Mouse (Mus musculus): ENCODE data around the gene Pacsin2.
A peak's percentile ranks its signal among the peaks of the same experiment; 100 is the strongest.

Pacsin2 gene

GRCm38 (mm10) chr15:83430986-83431763, 33.2 kb downstream of the Pacsin2 start:
- TF ChIP-seq CTCF (conservative IDR thresholded peaks at IDR 0.05; ENCODE audit: low read length): no peak
- no peak for TF ChIP-seq NANOG (IDR thresholded peaks at IDR 0.05; ENCODE audit: borderline replicate concordance, low read length)
- TF ChIP-seq POU5F1 (IDR thresholded peaks at IDR 0.05; ENCODE audit: borderline replicate concordance, low read length): no peak
- peaks cover 64% of the 10 kb centered on the region for H3K4me1 ChIP-seq (replicated peaks; ENCODE audit: low read depth, low read length)
- no peak overlapping the region for H3K4me3 ChIP-seq (replicated peaks; ENCODE audit: low read length)
- no peaks in the 10 kb centered on the region for H3K36me3 ChIP-seq (ENCODE audit: insufficient read depth, low read length)
- no peaks in the 10 kb centered on the region for H3K27me3 ChIP-seq (ENCODE audit: insufficient read depth, low read length)
- H3K9me3 ChIP-seq (ENCODE audit: low read length): no peaks in the 10 kb centered on the region

- H3K9me3 ChIP-seq (ENCODE audit: low read length): no peaks in the 10 kb centered on the region
- no peaks in the 10 kb centered on the region for H3K27me3 ChIP-seq (ENCODE audit: insufficient read depth, low read length)
- no peak for TF ChIP-seq CTCF (conservative IDR thresholded peaks at IDR 0.05; ENCODE audit: low read length)
- no peak for TF ChIP-seq POU5F1 (IDR thresholded peaks at IDR 0.05; ENCODE audit: borderline replicate concordance, low read length)
- no peak for TF ChIP-seq NANOG (IDR thresholded peaks at IDR 0.05; ENCODE audit: borderline replicate concordance, low read length)
- H3K4me3 ChIP-seq (replicated peaks; ENCODE audit: low read length): no peak overlapping the region
- H3K36me3 ChIP-seq (ENCODE audit: insufficient read depth, low read length): no peaks in the 10 kb centered on the region
- peaks cover 67% of the 10 kb centered on the region for H3K4me1 ChIP-seq (replicated peaks; ENCODE audit: low read depth, low read length)
These were observed 34.0 kb downstream of the Pacsin2 start for GRCm38 (mm10) chr15:83430419-83430818.

DNA sequence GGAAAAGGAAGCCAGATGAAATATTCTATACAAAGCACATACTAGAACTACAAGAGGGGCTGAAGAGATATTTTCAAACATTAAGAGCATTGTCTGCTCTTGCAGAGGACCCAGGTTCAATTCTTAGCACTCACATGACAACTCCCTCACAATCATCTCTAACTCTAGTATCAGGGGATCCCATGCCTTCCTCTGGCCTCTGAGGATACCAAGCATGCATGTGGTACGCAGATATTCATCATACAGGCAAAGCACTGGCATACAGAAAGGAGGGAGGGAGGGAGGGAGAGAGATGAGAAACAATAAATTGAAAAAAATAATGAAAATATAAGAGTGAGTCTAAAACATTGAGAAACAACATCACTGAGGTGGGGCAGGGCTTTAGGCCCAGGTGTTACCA, 35.8 kb downstream of the Pacsin2 start:
- Histone ChIP-seq H3K4me3 (replicated peaks; ENCODE audit: low read length) (no peak overlapping the region), H3K27me3 (ENCODE audit: insufficient read depth, low read length) (no peaks in the 10 kb centered on the region), H3K4me1 (replicated peaks; ENCODE audit: low read depth, low read length) (peaks cover 63% of the 10 kb centered on the region), H3K9me3 (ENCODE audit: low read length) (no peaks in the 10 kb centered on the region), H3K36me3 (ENCODE audit: insufficient read depth, low read length) (no peaks in the 10 kb centered on the region; the same call in 1 of the 2 replicates)
- TF ChIP-seq POU5F1 (IDR thresholded peaks at IDR 0.05; ENCODE audit: borderline replicate concordance, low read length) (no peak), NANOG (IDR thresholded peaks at IDR 0.05; ENCODE audit: borderline replicate concordance, low read length) (no peak), CTCF (conservative IDR thresholded peaks at IDR 0.05; ENCODE audit: low read length) (no peak)

DNA sequence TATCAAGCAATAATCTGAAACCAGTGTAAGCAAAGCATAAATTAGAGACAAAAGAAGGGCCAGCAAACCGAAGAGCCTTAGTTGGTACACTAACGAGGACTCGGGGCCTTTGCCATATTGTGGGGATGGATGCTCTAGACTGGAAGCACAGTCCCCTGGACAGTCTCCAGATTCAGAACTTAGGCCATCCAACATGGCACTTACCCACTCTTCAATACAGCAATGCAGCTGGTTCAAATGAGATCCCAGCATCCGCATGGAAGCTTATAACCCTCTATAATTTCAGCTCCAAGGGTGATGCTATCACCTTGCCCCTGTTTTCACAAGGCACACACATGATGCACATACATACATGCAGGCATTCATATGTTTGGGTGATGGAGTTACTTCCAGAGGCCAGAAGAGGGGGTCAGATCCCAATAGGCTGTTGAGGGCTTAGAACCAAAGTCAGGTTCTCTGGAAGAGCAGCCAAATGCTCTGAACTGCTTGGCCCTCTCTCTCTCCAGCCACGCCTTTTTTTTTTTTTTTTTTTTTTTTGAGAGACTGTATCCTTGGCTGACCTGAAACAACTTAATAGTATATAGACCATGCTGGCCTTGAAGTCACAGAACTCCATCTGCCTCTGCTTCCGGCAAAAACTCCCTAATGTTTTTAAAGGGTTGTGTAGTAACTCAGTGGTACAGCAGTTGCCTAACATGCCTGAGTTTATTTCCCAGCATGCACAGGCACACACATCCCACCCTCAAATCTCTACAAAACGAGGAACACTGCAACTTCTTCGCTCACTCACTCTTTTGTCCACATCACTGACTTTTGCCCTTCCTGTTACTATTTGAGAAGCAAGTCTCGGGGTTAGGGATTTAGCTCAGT, 36.9 kb downstream of the Pacsin2 start:
- no peaks in the 10 kb centered on the region for H3K9me3 ChIP-seq (ENCODE audit: low read length)
- H3K27me3 ChIP-seq (ENCODE audit: insufficient read depth, low read length): no peaks in the 10 kb centered on the region
- no peak overlapping the region for H3K4me3 ChIP-seq (replicated peaks; ENCODE audit: low read length)
- H3K36me3 ChIP-seq (ENCODE audit: insufficient read depth, low read length): no peaks in the 10 kb centered on the region; the same call in 1 of the 2 replicates
- peaks cover 55% of the 10 kb centered on the region for H3K4me1 ChIP-seq (replicated peaks; ENCODE audit: low read depth, low read length)
- TF ChIP-seq POU5F1 (IDR thresholded peaks at IDR 0.05; ENCODE audit: borderline replicate concordance, low read length): no peak
- 0 out of 2 replicates have a peak, but pooled peaks have one; percentile 7 for TF ChIP-seq CTCF (conservative IDR thresholded peaks at IDR 0.05; ENCODE audit: low read length)

- no peak overlapping the region for H3K4me3 ChIP-seq (replicated peaks; ENCODE audit: low read length)
- H3K27me3 ChIP-seq (ENCODE audit: insufficient read depth, low read length): no peaks in the 10 kb centered on the region
- H3K36me3 ChIP-seq (ENCODE audit: insufficient read depth, low read length): no peaks in the 10 kb centered on the region; the same call in 1 of the 2 replicates
- peaks cover 40% of the 10 kb centered on the region for H3K4me1 ChIP-seq (replicated peaks; ENCODE audit: low read depth, low read length)
- no peaks in the 10 kb centered on the region for H3K9me3 ChIP-seq (ENCODE audit: low read length)
- no peak for TF ChIP-seq CTCF (conservative IDR thresholded peaks at IDR 0.05; ENCODE audit: low read length)
- no peak for TF ChIP-seq POU5F1 (IDR thresholded peaks at IDR 0.05; ENCODE audit: borderline replicate concordance, low read length)
- no peak for TF ChIP-seq NANOG (IDR thresholded peaks at IDR 0.05; ENCODE audit: borderline replicate concordance, low read length)
These were observed 38.6 kb downstream of the Pacsin2 start for GRCm38 (mm10) chr15:83425794-83426193.

DNA sequence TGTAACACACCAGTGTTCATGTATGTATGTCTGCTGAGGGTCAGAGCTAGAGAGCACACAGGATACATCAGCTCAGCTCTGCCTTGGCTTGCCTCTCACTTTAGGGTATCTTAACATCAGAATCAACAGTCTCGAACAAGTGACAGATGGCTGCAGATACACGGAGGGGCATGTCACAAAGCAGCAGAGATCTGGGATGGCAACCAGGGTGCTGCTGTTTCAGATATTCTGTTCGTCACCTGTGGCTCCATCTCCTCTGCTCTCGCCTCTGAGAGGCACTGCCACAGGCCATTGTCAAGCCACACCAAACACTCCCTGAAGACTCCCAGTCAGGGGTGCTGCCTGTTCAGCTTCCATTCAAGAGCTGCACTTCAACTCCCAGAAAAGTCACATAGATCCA, 39.1 kb downstream of the Pacsin2 start:
- TF ChIP-seq POU5F1 (IDR thresholded peaks at IDR 0.05; ENCODE audit: borderline replicate concordance, low read length) (no peak), CTCF (conservative IDR thresholded peaks at IDR 0.05; ENCODE audit: low read length) (no peak), NANOG (IDR thresholded peaks at IDR 0.05; ENCODE audit: borderline replicate concordance, low read length) (no peak)
- H3K36me3 ChIP-seq (ENCODE audit: insufficient read depth, low read length): no peaks in the 10 kb centered on the region; the same call in 1 of the 2 replicates
- H3K9me3 ChIP-seq (ENCODE audit: low read length): no peaks in the 10 kb centered on the region
- no peaks in the 10 kb centered on the region for H3K27me3 ChIP-seq (ENCODE audit: insufficient read depth, low read length)
- H3K4me1 ChIP-seq (replicated peaks; ENCODE audit: low read depth, low read length): peaks cover 39% of the 10 kb centered on the region
- H3K4me3 ChIP-seq (replicated peaks; ENCODE audit: low read length): no peak overlapping the region

- no peaks in the 10 kb centered on the region; the same call in 1 of the 2 replicates for H3K36me3 ChIP-seq (ENCODE audit: insufficient read depth, low read length)
- TF ChIP-seq CTCF (conservative IDR thresholded peaks at IDR 0.05; ENCODE audit: low read length): no peak
- no peak for TF ChIP-seq POU5F1 (IDR thresholded peaks at IDR 0.05; ENCODE audit: borderline replicate concordance, low read length)
- TF ChIP-seq NANOG (IDR thresholded peaks at IDR 0.05; ENCODE audit: borderline replicate concordance, low read length): no peak
- H3K4me1 ChIP-seq (replicated peaks; ENCODE audit: low read depth, low read length): peaks cover 41% of the 10 kb centered on the region
- H3K27me3 ChIP-seq (ENCODE audit: insufficient read depth, low read length): no peaks in the 10 kb centered on the region
- H3K4me3 ChIP-seq (replicated peaks; ENCODE audit: low read length): no peak overlapping the region
- H3K9me3 ChIP-seq (ENCODE audit: low read length): no peaks in the 10 kb centered on the region
These were observed 40.6 kb downstream of the Pacsin2 start for GRCm38 (mm10) chr15:83423589-83424384.

All from E14TG2a.4 (cell line).